Mouse (Mus musculus) hindbrain, embryonic 15.5 days (tissue): ENCODE results near the gene Timm8b. TPM values are rescaled to one million over a fixed set of nuclear protein-coding genes. Genes with fewer than 3 reads are reported as not detected.

Experiments
- polyA plus RNA-seq: library from polyadenylated mRNA; unstranded; fragments of >200 nt; fragmentation: Nextera tagmentation; extraction: Ambion mirVana; gene quantifications from 2 replicates; pipeline ENCODE4 v1.2.1, GENCODE M21; 2015

Timm8b gene
- polyA plus RNA-seq, 1 experiment from 2014 or later = 341 TPM

Other genes starting within 250 kb of the Timm8b start
- gene Plet1, start 109.4 kb upstream of the Timm8b start, polyA plus RNA-seq = 0.51 and 0.52 TPM in 2 replicates
- 108 TPM in 2 replicates for gene Pts, start 75.2 kb upstream of the Timm8b start, polyA plus RNA-seq
- 17.2 and 26.3 TPM in 2 replicates for gene Il18, start 49.1 kb upstream of the Timm8b start, polyA plus RNA-seq
- 0.47 and 0.60 TPM in 2 replicates for gene Bco2, start 48.7 kb upstream of the Timm8b start, polyA plus RNA-seq
- gene Tex12, start 42.6 kb upstream of the Timm8b start, polyA plus RNA-seq = 0.17 TPM in 1 of 2 replicates, not detected in the other
- 263 and 265 TPM in 2 replicates for gene Sdhd, start 98 bp upstream of the Timm8b start, polyA plus RNA-seq
- 5.1 and 6.5 TPM in 2 replicates for gene Pih1d2, start 13.4 kb downstream of the Timm8b start, polyA plus RNA-seq
- 17.9 and 18.4 TPM in 2 replicates for gene Nkapd1, start 13.6 kb downstream of the Timm8b start, polyA plus RNA-seq
- 51.7 and 52.4 TPM in 2 replicates for gene Dlat, start 55.9 kb downstream of the Timm8b start, polyA plus RNA-seq
- 31.3 and 31.7 TPM in 2 replicates for gene Dixdc1, start 135.6 kb downstream of the Timm8b start, polyA plus RNA-seq
- 1.7 and 2.0 TPM in 2 replicates for gene 2310030G06Rik, start 142.6 kb downstream of the Timm8b start, polyA plus RNA-seq
- gene Cryab, start 147.4 kb downstream of the Timm8b start, polyA plus RNA-seq = 13.3 and 15.4 TPM in 2 replicates
- 1.6 and 1.8 TPM in 2 replicates for gene Hspb2, start 148.4 kb downstream of the Timm8b start, polyA plus RNA-seq
- 11.1 and 11.3 TPM in 2 replicates for gene Fdxacb1, start 164.3 kb downstream of the Timm8b start, polyA plus RNA-seq
- 60.5 and 60.6 TPM in 2 replicates for gene Alg9, start 171.1 kb downstream of the Timm8b start, polyA plus RNA-seq
- gene 1110032A03Rik, start 171.6 kb downstream of the Timm8b start, polyA plus RNA-seq = 55.0 and 55.3 TPM in 2 replicates
- gene Ppp2r1b, start 241.4 kb downstream of the Timm8b start, polyA plus RNA-seq = 43.8 and 44.8 TPM in 2 replicates